Mouse (Mus musculus) neural tube, embryonic 14.5 days (tissue): ENCODE results near the gene Fcgrt. TPM values are rescaled to one million over a fixed set of nuclear protein-coding genes. Genes with fewer than 3 reads are reported as not detected.
"Not testable (repeated sequence)": the region's sequence is repeated elsewhere in the genome, so short reads cannot be mapped to it uniquely, and the experiment has no call there.

ENCODE experiments used
- ATAC-seq: fragments of 200-750 bp; cut with Nextera tagmentation; 2 replicates; pipeline ENCODE4 v1.8.0; 2017; ENCODE audit warnings: low read depth, mild to moderate bottlenecking, moderate TSS enrichment, moderate library complexity
- H3K27ac ChIP-seq: fragments of 300-500 bp; sonication (generic); 2 replicates; pipeline ENCODE4 v1.5.1; 2014; ENCODE audit warnings: low read depth, mild to moderate bottlenecking, control low read depth, low read length, moderate library complexity, mixed read lengths
- H3K27me3 ChIP-seq: fragments of 300-500 bp; sonication (generic); 2 replicates; pipeline ENCODE4 v1.6.1; 2014; ENCODE audit warnings: low read length; ENCODE audit not compliant: control insufficient read depth, insufficient read depth
- H3K36me3 ChIP-seq: fragments of 300-500 bp; sonication (generic); 2 replicates; pipeline ENCODE4 v1.6.1; 2014; ENCODE audit warnings: low read length, mixed read lengths; ENCODE audit not compliant: control insufficient read depth, insufficient read depth
- H3K4me1 ChIP-seq: fragments of 300-500 bp; sonication (generic); 2 replicates; pipeline ENCODE4 v1.6.1; 2014; ENCODE audit warnings: low read length; ENCODE audit not compliant: control insufficient read depth, insufficient read depth
- H3K4me2 ChIP-seq: fragments of 300-500 bp; sonication (generic); 2 replicates; pipeline ENCODE4 v1.6.1; 2014; ENCODE audit warnings: mild to moderate bottlenecking, low read depth, low read length, control low read depth
- H3K4me3 ChIP-seq: fragments of 300-500 bp; sonication (generic); 2 replicates; pipeline ENCODE4 v1.5.1; 2014; ENCODE audit warnings: low read depth, low read length, control low read depth, mixed read lengths
- H3K9ac ChIP-seq: fragments of 300-500 bp; sonication (generic); replicated peaks from 2 replicates; pipeline ENCODE4 v1.6.1; 2014; ENCODE audit warnings: low read depth, mild to moderate bottlenecking, control low read depth, low read length, mixed read lengths
- H3K9me3 ChIP-seq: fragments of 300-500 bp; sonication (generic); 2 replicates; pipeline ENCODE4 v1.6.1; 2016; ENCODE audit warnings: low read length; ENCODE audit not compliant: control insufficient read depth
- WGBS: fragments of 180-500 bp; shearing (Covaris S2); extraction: QIAGEN DNeasy Blood & Tissue Kit; methylation state at CpG from one replicate; pipeline ENCODE4 v1.1.7; 2014; 5-methylcytosine and 5-hydroxymethylcytosine counted together
- polyA plus RNA-seq: library from polyadenylated mRNA; unstranded; fragments of >200 nt; fragmentation: Nextera tagmentation; extraction: Ambion mirVana; gene quantifications from 2 replicates; pipeline ENCODE4 v1.2.1, GENCODE M21; 2014

Fcgrt gene
- polyA plus RNA-seq, 1 experiment from 2014 or later: 7.0 TPM

DNA sequence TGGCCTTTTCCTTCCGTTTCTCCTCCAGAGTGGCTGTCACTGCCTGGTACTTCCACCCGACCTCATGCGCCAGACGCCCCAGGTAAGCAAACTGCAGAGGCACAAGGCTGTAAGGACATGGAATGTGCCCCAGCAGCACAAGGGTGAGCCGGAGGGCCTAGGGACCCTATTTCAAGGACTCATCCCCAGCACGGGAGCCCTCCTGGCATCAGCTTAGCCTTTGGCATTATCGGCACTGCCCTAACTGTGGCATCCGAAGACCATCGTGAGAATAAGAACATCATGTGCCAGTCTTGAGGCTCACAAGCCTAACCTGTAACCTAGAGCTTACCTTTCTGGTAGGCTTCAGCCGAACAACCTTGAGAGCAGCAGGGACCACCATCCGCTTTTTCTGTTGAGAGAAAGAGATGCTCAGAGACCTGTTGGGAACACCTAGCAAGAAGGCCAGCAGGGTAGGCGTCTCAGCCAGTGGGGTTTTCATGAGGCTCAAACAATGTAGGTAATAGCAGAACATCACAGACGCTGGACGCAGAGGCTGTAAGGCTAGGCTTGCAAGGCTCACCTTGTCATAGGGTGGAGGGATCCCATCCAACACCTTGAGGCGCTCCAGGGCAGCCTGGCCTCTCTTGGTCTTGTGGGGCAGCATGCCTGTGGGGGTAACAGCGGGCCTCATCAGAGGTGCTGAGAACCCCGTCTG is 22.6 kb upstream of the Fcgrt start:
- H3K36me3 ChIP-seq: peaks cover 41% of the 10 kb centered on the region
- no peaks in the 10 kb centered on the region for H3K9me3 ChIP-seq
- WGBS: 80% methylated on average over 17 of the region's 17 CpGs
- peak overlapping the region; percentile 16; the same call in 1 of the 2 replicates for H3K9ac ChIP-seq
- H3K27me3 ChIP-seq: no peaks in the 10 kb centered on the region; the same call in 1 of the 2 replicates
- H3K27ac ChIP-seq: 0 out of 2 replicates have a peak overlapping the region, but pooled peaks have one; percentile 16
- 0 out of 2 replicates have a peak overlapping the region, but pooled peaks have one; percentile 77 for H3K4me2 ChIP-seq
- no peak overlapping the region for H3K4me3 ChIP-seq
- ATAC-seq: no peak
- H3K4me1 ChIP-seq: peaks cover 27% of the 10 kb centered on the region

DNA sequence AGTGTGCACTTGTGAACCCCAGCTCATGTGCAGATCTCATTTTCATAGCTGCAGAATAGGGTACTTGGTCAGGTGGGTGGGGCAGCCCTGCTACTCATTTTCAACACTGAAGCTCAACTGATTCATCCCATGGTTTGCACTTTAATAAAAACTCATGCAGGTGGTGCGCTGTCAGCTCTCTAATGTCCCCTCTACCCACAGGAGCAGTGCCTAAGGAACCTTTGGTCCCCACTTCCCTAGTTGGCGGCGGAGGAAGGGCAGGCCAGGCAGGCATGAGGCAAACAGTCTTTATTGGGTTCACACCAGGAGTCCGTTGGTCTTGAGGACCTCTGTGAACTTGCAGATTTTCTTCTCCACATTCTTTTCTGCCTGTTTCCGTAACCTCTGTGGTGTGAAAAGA is 22.0 kb upstream of the Fcgrt start:
- not testable (repeated sequence) for H3K4me3 ChIP-seq, H3K9ac ChIP-seq, H3K4me2 ChIP-seq, ATAC-seq, H3K27me3 ChIP-seq, H3K9me3 ChIP-seq
- 47% methylated on average over 5 of the region's 5 CpGs for WGBS
- Histone ChIP-seq H3K27ac (peak overlapping the region; percentile 87), H3K4me1 (peaks cover 27% of the 10 kb centered on the region), H3K36me3 (peaks cover 47% of the 10 kb centered on the region)

DNA sequence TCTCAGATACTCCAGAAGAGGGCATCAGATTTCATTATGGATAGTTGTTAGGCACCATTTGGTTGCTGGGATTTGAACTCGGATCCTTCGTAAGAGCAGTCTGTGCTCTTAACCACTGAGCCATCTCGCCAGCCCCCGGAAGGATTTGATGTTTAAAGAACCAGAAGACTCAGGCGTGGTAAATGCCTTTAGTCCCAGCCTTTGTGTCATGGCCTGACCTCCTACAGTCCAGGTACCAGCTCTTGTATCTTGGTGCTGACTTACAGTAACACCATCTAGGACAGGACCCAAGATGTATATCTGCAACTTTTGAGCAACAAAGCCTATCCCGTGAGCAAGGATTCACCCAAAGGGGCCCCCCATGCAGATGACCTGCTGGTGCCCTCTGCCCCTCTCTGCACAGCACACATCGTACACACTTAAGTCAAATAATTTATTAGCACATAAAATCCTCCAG is 21.5 kb upstream of the Fcgrt start:
- 7% methylated on average over 7 of the region's 7 CpGs for WGBS
- Histone ChIP-seq H3K27me3 (no peaks in the 10 kb centered on the region; the same call in 1 of the 2 replicates), H3K27ac (peak overlapping the region; percentile 87), H3K9me3 (no peaks in the 10 kb centered on the region), H3K4me3 (no peak overlapping the region; the same call in 1 of the 2 replicates), H3K9ac (no peak overlapping the region), H3K4me1 (peaks cover 27% of the 10 kb centered on the region), H3K36me3 (peaks cover 52% of the 10 kb centered on the region), H3K4me2 (peak overlapping the region; percentile 57)
- no peak for ATAC-seq

DNA sequence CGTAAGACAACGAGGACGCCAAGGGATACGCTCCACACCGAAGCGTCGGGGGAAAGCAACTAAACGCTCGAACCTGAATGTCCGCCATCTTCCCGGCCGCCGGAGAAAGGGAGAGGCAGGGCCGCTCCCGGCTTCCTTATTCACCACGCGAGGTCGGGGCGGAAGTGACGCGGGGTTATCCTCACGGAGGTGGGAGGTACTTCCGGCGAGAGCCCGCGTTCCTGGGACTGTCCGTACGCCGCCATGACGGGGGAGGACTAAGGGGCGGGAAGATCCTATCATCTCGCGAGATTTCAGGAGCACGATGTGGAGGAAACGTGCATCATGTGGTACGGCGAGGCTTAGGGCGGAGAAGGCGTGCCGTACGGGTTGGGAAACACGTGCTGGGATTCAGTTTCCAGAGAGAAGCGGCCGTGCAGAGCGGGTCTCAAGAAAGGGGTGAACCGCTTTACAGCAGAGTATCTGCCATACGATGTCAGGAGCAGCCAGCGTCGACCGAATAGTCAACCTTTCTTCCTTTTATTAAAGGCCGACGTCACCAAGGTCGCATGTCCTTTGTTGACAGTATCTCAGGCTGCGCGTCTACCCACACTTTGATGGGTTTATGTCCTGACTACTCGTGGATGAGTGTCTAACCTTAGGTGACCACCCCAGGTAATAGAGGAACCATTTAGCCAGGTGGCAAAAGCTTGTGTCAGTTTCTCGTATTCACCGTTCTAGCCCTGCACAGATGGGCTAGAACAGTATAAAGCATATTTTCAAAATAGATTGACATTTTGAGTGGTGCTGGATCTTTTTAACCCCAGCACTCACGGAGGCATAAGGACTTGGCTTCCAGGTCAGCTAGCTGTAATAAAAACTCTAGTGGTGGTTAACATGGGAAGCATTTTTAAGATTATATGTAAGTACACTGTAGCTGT is 20.8 kb upstream of the Fcgrt start, which contains the start of gene Rps11:
Gene Rps11 (minus strand): TSS at position 216 of the 920 bp plus-strand sequence.
- Histone ChIP-seq H3K4me2 (peak within 1 kb of the TSS; percentile 94), H3K27ac (peak within 1 kb of the TSS; percentile 91), H3K27me3 (no peaks in the 10 kb centered on the region; the same call in 1 of the 2 replicates), H3K4me1 (peaks cover 27% of the 10 kb centered on the region), H3K4me3 (peak within 1 kb of the TSS; percentile 96), H3K36me3 (peaks cover 58% of the 10 kb centered on the region), H3K9me3 (no peaks in the 10 kb centered on the region), H3K9ac (peak within 1 kb of the TSS; percentile 98)
- ATAC-seq: peak; percentile 90
- WGBS: under 1% methylated on average over 59 of the region's 59 CpGs

DNA sequence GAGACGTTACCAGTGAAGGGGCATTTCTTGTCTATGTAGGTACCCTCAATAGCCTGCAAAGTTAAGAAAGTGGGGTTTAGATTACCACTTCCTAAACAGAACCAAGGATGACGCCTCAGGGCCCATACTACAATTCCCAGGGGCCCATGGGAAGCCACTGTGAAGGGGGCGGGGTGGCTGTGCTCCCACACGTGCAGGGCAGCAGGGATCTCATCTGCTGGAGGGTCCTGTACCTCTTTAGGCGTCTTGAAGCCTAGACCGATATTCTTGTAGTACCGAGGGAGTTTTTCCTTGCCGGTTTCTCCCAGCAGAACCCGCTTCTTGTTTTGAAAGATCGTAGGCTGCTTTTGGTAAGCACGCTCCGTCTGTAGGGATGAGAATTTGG is 19.5 kb upstream of the Fcgrt start:
- no peak for ATAC-seq
- Histone ChIP-seq H3K36me3 (peaks cover 63% of the 10 kb centered on the region), H3K9ac (peak overlapping the region; percentile 98), H3K27me3 (no peaks in the 10 kb centered on the region), H3K4me1 (peaks cover 27% of the 10 kb centered on the region), H3K4me3 (peak overlapping the region; percentile 96), H3K27ac (peak overlapping the region; percentile 91; the same call in 1 of the 2 replicates), H3K4me2 (peak overlapping the region; percentile 94), H3K9me3 (no peaks in the 10 kb centered on the region)
- WGBS: 23% methylated on average over 12 of the region's 12 CpGs

DNA sequence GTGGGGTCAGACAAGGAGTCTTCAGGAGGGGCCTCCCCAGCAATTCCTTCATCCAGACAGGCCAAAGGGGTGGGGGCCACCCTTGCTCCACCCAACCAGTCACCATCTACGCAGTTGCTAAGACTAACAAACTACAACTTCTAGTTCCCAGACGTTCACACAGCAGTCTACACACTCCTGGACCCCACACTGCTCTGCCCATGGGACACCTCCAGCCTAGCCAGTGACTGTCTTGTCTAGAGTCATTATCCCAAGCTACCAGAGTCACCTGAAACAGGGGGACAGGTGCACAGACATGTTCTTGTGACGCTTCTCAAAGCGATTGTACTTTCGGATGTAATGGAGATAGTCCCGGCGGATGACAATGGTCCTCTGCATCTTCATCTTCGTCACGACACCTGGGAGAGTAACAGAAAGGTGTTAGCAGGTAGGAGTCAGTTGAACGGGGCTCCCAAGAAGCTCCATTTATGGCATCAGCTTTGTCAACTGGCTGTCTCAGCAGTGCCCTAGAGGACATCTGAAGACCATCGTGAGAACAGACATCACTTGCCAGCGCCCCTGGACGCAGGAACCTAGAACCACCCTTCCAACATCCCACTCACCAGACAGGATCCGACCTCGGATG is 19.0 kb upstream of the Fcgrt start:
- no peak overlapping the region for H3K27ac ChIP-seq
- peaks cover 67% of the 10 kb centered on the region for H3K36me3 ChIP-seq
- H3K4me2 ChIP-seq: peak overlapping the region; percentile 94

DNA sequence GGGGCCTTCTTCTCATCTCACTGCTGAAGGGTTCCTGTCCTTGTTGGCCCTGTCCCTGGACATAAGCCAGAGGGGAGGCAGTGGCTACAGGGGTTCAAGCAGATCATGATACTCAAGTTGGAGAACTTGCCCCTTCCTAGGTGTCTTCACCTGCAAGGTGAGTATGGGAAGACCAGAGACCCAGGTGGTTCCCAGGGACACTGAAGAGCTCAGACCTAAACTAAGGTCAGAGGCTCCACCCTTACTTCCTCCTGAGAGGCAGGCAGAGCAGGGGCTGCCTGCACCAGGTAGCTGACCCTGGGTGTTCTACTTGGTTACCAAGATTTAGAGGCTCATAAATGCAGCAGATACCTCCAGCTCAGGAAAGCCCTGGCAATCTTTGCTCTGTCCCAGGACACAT is 18.3 kb upstream of the Fcgrt start:
- no peaks in the 10 kb centered on the region for H3K27me3 ChIP-seq
- no peak for ATAC-seq
- peaks cover 62% of the 10 kb centered on the region for H3K36me3 ChIP-seq
- peaks cover 21% of the 10 kb centered on the region for H3K4me1 ChIP-seq
- no peak overlapping the region for H3K9ac ChIP-seq
- H3K27ac ChIP-seq: no peak overlapping the region
- H3K4me3 ChIP-seq: no peak overlapping the region
- no peak overlapping the region for H3K4me2 ChIP-seq
- no peaks in the 10 kb centered on the region for H3K9me3 ChIP-seq

More for the DNA sequence above, 19.0 kb upstream of the Fcgrt start:
- H3K9ac ChIP-seq: 0 out of 2 replicates have a peak overlapping the region, but pooled peaks have one; percentile 32
- no peak for ATAC-seq
- peak overlapping the region; percentile 96 for H3K4me3 ChIP-seq
- peaks cover 27% of the 10 kb centered on the region for H3K4me1 ChIP-seq
- 88% methylated on average over 15 of the region's 15 CpGs for WGBS
- H3K9me3 ChIP-seq: no peaks in the 10 kb centered on the region
- no peaks in the 10 kb centered on the region for H3K27me3 ChIP-seq

DNA sequence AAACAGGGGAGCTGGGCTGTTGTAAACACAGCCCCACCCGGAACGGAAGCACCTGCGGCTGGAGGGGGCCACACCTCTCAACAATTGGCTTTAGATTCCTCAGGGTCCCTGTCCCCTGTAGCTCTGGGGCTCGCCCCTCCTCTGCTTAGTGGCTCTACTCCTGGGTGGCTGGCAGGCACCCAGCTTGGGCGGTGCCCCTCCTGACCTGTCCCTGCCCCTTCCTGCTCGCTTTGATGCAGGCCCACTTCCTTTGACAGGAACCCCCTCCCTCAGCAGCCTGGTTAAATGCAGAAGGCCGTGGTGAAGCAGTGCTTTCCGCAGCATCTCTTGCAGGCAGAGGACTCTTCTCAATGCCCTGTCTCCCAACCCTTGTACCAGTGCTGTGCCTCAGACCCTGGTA is 17.8 kb upstream of the Fcgrt start:
- Histone ChIP-seq H3K36me3 (peaks cover 56% of the 10 kb centered on the region), H3K27ac (no peak overlapping the region), H3K4me3 (no peak overlapping the region), H3K9me3 (no peaks in the 10 kb centered on the region), H3K9ac (0 out of 2 replicates have a peak overlapping the region, but pooled peaks have one; percentile 25), H3K27me3 (no peaks in the 10 kb centered on the region), H3K4me1 (peaks cover 15% of the 10 kb centered on the region), H3K4me2 (no peak overlapping the region)
- WGBS: 76% methylated on average over 8 of the region's 8 CpGs
- ATAC-seq: no peak
